Mouse (Mus musculus): ENCODE data around the gene Cmtm3. TPM values are rescaled to one million over a fixed set of nuclear protein-coding genes. Genes with fewer than 3 reads are reported as not detected.

The Cmtm3 gene
- polyA plus RNA-seq, 1 experiment: 133 TPM

DNA sequence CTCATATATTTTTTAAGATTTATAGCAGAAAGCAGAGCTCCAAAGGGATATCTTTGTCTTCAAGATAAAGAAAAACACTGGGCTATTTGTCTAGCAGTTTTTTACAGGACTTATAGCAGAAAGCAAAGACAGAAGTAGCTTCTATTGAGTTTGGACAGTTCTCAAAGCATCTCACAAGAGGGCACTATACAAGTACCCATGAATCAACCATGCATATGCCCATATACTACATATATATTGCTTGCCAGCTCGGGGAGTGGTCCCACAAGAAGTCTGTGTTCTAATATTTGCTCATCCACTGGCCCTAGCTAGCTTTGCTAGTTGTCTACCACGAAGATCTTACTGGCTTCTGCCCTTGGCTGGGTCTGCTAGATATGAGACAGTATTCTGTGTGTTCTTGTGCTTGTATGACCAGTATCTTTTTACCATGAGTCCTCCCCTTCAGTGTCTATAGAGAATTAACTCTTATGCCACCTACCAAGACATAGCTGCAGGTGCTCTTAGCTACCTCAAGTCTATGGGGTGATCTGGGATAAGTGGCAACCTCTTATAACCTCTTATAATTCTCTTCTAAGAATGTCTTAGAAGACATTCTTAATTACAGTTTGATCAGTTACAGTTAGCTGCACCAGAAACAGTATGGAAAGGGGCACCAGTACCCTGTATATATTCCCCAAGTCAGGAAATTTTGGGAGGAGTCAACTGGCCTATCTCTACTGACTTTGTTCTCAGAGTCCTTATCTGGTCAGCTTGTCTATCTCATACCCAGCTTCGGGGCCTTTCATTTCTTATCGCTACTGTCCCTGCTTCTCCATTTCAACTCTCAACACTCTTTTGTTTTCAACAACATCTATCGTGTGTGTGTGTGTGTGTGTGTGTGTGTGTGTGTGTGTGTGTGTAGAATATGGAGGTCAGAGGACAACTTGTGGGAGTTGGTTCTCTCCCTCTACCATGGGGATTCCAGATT is 6.3 kb upstream of the Cmtm3 start:
- TF ChIP-seq POLR2A (IDR thresholded peaks at IDR 0.05; ENCODE audit: low read depth, low read length) (no peak), CTCF (IDR thresholded peaks at IDR 0.05; ENCODE audit: borderline replicate concordance, insufficient read depth, low read length) (no peak)
- Histone ChIP-seq H3K27ac (ENCODE audit: insufficient read depth, low read length) (no peak overlapping the region), H3K4me1 (ENCODE audit: control insufficient read depth, insufficient read depth, low read length) (no peaks in the 10 kb centered on the region), H3K4me3 (ENCODE audit: insufficient read depth, low read length) (no peak overlapping the region)

GRCm38 (mm10) chr8:104333786-104334185 is 5.4 kb upstream of the Cmtm3 start:
- no peak overlapping the region for H3K27ac ChIP-seq (ENCODE audit: insufficient read depth, low read length)
- no peaks in the 10 kb centered on the region for H3K4me1 ChIP-seq (ENCODE audit: control insufficient read depth, insufficient read depth, low read length)
- no peak overlapping the region for H3K4me3 ChIP-seq (ENCODE audit: insufficient read depth, low read length)
- TF ChIP-seq POLR2A (IDR thresholded peaks at IDR 0.05; ENCODE audit: low read depth, low read length): no peak
- no peak for TF ChIP-seq CTCF (IDR thresholded peaks at IDR 0.05; ENCODE audit: borderline replicate concordance, insufficient read depth, low read length)

GRCm38 (mm10) chr8:104334196-104334595 is 5.0 kb upstream of the Cmtm3 start:
- TF ChIP-seq CTCF (IDR thresholded peaks at IDR 0.05; ENCODE audit: borderline replicate concordance, insufficient read depth, low read length): no peak
- TF ChIP-seq POLR2A (IDR thresholded peaks at IDR 0.05; ENCODE audit: low read depth, low read length): no peak
- Histone ChIP-seq H3K27ac (ENCODE audit: insufficient read depth, low read length) (no peak overlapping the region), H3K4me1 (ENCODE audit: control insufficient read depth, insufficient read depth, low read length) (no peaks in the 10 kb centered on the region), H3K4me3 (ENCODE audit: insufficient read depth, low read length) (no peak overlapping the region)

GRCm38 (mm10) chr8:104336806-104337205 is 2.4 kb upstream of the Cmtm3 start:
- Histone ChIP-seq H3K4me3 (ENCODE audit: insufficient read depth, low read length) (no peak overlapping the region), H3K4me1 (ENCODE audit: control insufficient read depth, insufficient read depth, low read length) (no peaks in the 10 kb centered on the region; the same call in 1 of the 2 replicates), H3K27ac (ENCODE audit: insufficient read depth, low read length) (no peak overlapping the region)
- TF ChIP-seq POLR2A (IDR thresholded peaks at IDR 0.05; ENCODE audit: low read depth, low read length) (no peak), CTCF (IDR thresholded peaks at IDR 0.05; ENCODE audit: borderline replicate concordance, insufficient read depth, low read length) (no peak)

GRCm38 (mm10) chr8:104337890-104338289 is 1.3 kb upstream of the Cmtm3 start:
- Histone ChIP-seq H3K4me1 (ENCODE audit: control insufficient read depth, insufficient read depth, low read length) (no peaks in the 10 kb centered on the region; the same call in 1 of the 2 replicates), H3K27ac (ENCODE audit: insufficient read depth, low read length) (no peak overlapping the region), H3K4me3 (ENCODE audit: insufficient read depth, low read length) (no peak overlapping the region)
- TF ChIP-seq CTCF (IDR thresholded peaks at IDR 0.05; ENCODE audit: borderline replicate concordance, insufficient read depth, low read length) (no peak), POLR2A (IDR thresholded peaks at IDR 0.05; ENCODE audit: low read depth, low read length) (no peak)

- Histone ChIP-seq H3K4me1 (ENCODE audit: control insufficient read depth, insufficient read depth, low read length) (no peaks in the 10 kb centered on the region; the same call in 1 of the 2 replicates), H3K4me3 (ENCODE audit: insufficient read depth, low read length) (peak overlapping the region; percentile 56), H3K27ac (ENCODE audit: insufficient read depth, low read length) (peak overlapping the region; percentile 55; the same call in 1 of the 2 replicates)
- no peak for TF ChIP-seq CTCF (IDR thresholded peaks at IDR 0.05; ENCODE audit: borderline replicate concordance, insufficient read depth, low read length)
- TF ChIP-seq POLR2A (IDR thresholded peaks at IDR 0.05; ENCODE audit: low read depth, low read length): no peak
These were observed 698 bp downstream of the Cmtm3 start for GRCm38 (mm10) chr8:104339983-104340232.

DNA sequence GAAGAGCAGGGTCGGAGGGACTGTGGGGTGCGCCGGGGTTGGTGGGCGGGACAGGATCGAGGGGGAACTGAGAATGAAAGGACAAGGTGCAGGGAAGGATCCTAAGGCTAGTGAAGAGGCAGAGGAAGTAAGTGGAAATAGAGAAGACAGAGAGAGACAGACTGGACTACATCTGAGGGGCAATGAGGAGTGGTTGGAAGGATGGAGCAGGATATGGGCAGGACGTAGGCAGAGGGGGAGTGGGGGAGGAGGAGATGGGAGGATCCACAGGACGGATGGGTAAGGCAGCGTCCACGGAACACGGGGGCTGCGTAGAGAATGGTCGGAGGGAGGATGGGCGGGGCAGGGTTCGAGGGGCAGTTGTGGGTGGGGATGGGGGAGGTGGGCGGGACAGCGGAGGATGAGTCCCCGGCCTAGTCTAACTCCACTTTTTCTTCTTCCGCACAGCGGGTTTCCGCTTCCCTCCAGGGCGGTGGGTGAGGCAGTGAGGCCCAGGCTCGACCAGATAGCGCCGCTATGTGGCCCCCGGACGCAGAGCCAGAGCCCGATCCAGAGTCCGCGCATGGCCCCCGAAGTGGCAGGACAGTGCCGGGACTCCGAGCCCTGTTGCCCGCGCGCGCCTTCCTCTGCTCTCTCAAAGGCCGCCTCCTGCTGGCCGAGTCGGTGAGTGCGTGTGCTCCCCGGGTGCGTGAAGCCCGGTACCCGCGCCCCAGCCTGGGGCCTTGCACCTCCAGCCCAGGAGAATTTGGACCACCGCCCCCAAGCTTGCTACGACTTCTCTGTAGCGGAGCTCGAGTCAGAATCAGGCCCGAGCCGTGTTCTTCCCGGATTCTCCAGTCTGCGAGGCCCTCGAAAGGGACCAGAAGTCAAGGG is 1.3 kb downstream of the Cmtm3 start:
- H3K27ac ChIP-seq (ENCODE audit: insufficient read depth, low read length): peak overlapping the region; percentile 74
- peak; percentile 95 for TF ChIP-seq POLR2A (IDR thresholded peaks at IDR 0.05; ENCODE audit: low read depth, low read length)
- TF ChIP-seq CTCF (IDR thresholded peaks at IDR 0.05; ENCODE audit: borderline replicate concordance, insufficient read depth, low read length): peak; percentile 36
- peak overlapping the region; percentile 56 for H3K4me3 ChIP-seq (ENCODE audit: insufficient read depth, low read length)
- H3K4me1 ChIP-seq (ENCODE audit: control insufficient read depth, insufficient read depth, low read length): no peaks in the 10 kb centered on the region; the same call in 1 of the 2 replicates

DNA sequence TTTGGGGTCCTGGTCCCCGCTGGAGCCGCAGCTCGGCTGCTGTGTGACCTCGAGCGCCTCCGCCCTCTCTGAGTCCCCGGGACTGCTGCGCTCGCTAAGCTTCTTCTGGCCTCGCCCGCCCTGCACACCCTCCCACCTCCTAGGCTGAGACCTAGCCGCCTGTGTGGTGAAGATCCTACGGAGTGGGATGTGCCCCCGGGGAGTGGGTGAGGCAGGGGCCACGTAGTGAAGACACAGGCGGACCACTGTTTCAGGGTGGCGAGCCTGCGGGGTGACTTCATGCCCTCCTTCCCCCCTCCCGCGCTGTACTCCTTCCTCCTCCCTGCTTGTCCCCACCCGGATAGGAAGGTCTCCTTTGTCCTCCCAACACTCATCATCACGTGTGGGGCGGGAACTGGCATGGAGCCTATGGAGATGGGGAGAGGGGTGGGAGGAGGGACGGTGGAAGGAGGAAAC is 1.9 kb downstream of the Cmtm3 start:
- TF ChIP-seq CTCF (IDR thresholded peaks at IDR 0.05; ENCODE audit: borderline replicate concordance, insufficient read depth, low read length): no peak
- peak; percentile 86 for TF ChIP-seq POLR2A (IDR thresholded peaks at IDR 0.05; ENCODE audit: low read depth, low read length)
- Histone ChIP-seq H3K27ac (ENCODE audit: insufficient read depth, low read length) (peak overlapping the region; percentile 74), H3K4me3 (ENCODE audit: insufficient read depth, low read length) (peak overlapping the region; percentile 56), H3K4me1 (ENCODE audit: control insufficient read depth, insufficient read depth, low read length) (no peaks in the 10 kb centered on the region; the same call in 1 of the 2 replicates)

- no peaks in the 10 kb centered on the region; the same call in 1 of the 2 replicates for H3K4me1 ChIP-seq (ENCODE audit: control insufficient read depth, insufficient read depth, low read length)
- H3K27ac ChIP-seq (ENCODE audit: insufficient read depth, low read length): peak overlapping the region; percentile 4; the same call in 1 of the 2 replicates
- TF ChIP-seq CTCF (IDR thresholded peaks at IDR 0.05; ENCODE audit: borderline replicate concordance, insufficient read depth, low read length) (no peak), POLR2A (IDR thresholded peaks at IDR 0.05; ENCODE audit: low read depth, low read length) (no peak)
- H3K4me3 ChIP-seq (ENCODE audit: insufficient read depth, low read length): peak overlapping the region; percentile 56
These were observed 2.5 kb downstream of the Cmtm3 start for GRCm38 (mm10) chr8:104341678-104342077.
